Comparison of ENCODE assay signal across 9 mouse cellular contexts in the genomic region with DNA sequence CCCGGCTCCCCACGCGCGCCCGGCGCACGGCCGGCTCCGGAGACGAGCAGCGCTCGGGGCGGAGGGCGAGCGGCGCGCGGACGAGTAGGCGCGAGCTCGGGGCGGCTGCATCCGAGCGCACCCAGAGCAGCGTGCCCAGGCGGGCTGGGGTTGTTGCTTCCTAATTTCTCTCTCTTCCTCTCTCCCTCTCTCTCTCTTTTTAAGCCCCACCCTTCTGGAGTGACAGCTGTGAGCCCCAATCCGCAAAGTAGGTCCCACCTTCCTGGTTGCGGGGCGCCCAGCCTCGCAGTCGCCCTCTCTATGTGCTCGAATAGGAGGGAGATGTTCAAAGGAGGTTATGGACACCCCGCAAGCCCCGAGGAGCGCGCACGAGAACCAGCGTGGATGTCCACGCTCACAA. TPM values are rescaled to one million over a fixed set of nuclear protein-coding genes. Genes with fewer than 3 reads are reported as not detected.
A peak's percentile ranks its signal among the peaks of the same experiment; 100 is the strongest.
DNase-seq lines count a peak whose midpoint lies in the region; ATAC-seq and TF ChIP-seq lines count a peak whose summit lies in the region.
"Had no signal": no experiment of that assay in that cellular context is flagged by ENCODE, and none has a peak within 500 bp of the region (broad histone marks: within the 10 kb centered on the region; RNA-seq: fewer than 3 reads in every experiment).

Gene Tmem132d (minus strand): TSS at position 162 of the 400 bp plus-strand sequence.

- 1% methylated on average over 40 of the region's 40 CpGs for WGBS in hindbrain, embryonic 10.5 days
- 1% methylated on average over 39 of the region's 40 CpGs for WGBS in neural tube, embryonic 12.5 days
- WGBS in cerebellum, adult 2 months, result under 1% methylated on average over 40 of the region's 40 CpGs

- TF ChIP-seq CTCF in cerebellum, adult 2 months (IDR thresholded peaks at IDR 0.05; ENCODE audit: borderline replicate concordance, insufficient read depth, low read depth, low read length), result no peak

- peak within 1 kb of the TSS; percentile 59 for H3K4me3 ChIP-seq in hindbrain, embryonic 10.5 days
- peak within 1 kb of the TSS; percentile 49 for H3K4me3 ChIP-seq in neural tube, embryonic 12.5 days
- H3K4me3 ChIP-seq in cerebellum, adult 2 months (replicated peaks; ENCODE audit: insufficient read depth, low read depth, low read length), result no peak within 1 kb of the TSS
- H3K4me3 ChIP-seq: liver, embryonic 15.5 days had no signal

- TF ChIP-seq POLR2A in cerebellum, adult 2 months (IDR thresholded peaks at IDR 0.05; ENCODE audit: borderline replicate concordance, insufficient read depth, low read length), result no peak

- H3K9me3 ChIP-seq in hindbrain, embryonic 10.5 days, result no peaks in the 10 kb centered on the region
- no peaks in the 10 kb centered on the region for H3K9me3 ChIP-seq in neural tube, embryonic 12.5 days
- H3K9me3 ChIP-seq: liver, embryonic 15.5 days had no signal

- H3K9ac ChIP-seq in neural tube, embryonic 12.5 days, result peak within 1 kb of the TSS; percentile 56
- H3K9ac ChIP-seq: liver, embryonic 15.5 days had no signal

- no peak for ATAC-seq in neural tube, embryonic 12.5 days (ENCODE audit: low FRiP score, low read depth)

- H3K4me2 ChIP-seq in neural tube, embryonic 12.5 days (replicated peaks), result peak within 1 kb of the TSS; percentile 89
- H3K4me2 ChIP-seq: liver, embryonic 15.5 days had no signal

- no peaks in the 10 kb centered on the region for H3K36me3 ChIP-seq in hindbrain, embryonic 10.5 days
- no peaks in the 10 kb centered on the region for H3K36me3 ChIP-seq in neural tube, embryonic 12.5 days
- H3K36me3 ChIP-seq: liver, embryonic 15.5 days had no signal

- H3K27me3 ChIP-seq in hindbrain, embryonic 10.5 days (ENCODE audit: insufficient read depth, poor library complexity, severe bottlenecking), result peaks cover 86% of the 10 kb centered on the region
- peaks cover 54% of the 10 kb centered on the region for H3K27me3 ChIP-seq in neural tube, embryonic 12.5 days (replicated peaks)
- H3K27me3 ChIP-seq in cerebellum, adult 2 months (ENCODE audit: control insufficient read depth, insufficient read depth, low read length), result no peaks in the 10 kb centered on the region; the same call in 1 of the 2 replicates

- intact Hi-C loops in left cerebral cortex, postnatal 36 days (cut with DNase I), result loop anchor here (5.0 to 10.0 kb wide), 6 partner anchors 71 to 818 kb away; no protein-coding TSS in a partner anchor

- peak within 1 kb of the TSS; percentile 69 for H3K27ac ChIP-seq in hindbrain, embryonic 10.5 days
- H3K27ac ChIP-seq in neural tube, embryonic 12.5 days, result no peak within 1 kb of the TSS
- no peak within 1 kb of the TSS for H3K27ac ChIP-seq in cerebellum, adult 2 months (ENCODE audit: insufficient read depth, low read length)
- H3K27ac ChIP-seq: liver, embryonic 15.5 days had no signal

- H3K4me1 ChIP-seq in hindbrain, embryonic 10.5 days (replicated peaks), result peaks cover 28% of the 10 kb centered on the region
- peaks cover 5% of the 10 kb centered on the region; the same call in 1 of the 2 replicates for H3K4me1 ChIP-seq in neural tube, embryonic 12.5 days
- H3K4me1 ChIP-seq in cerebellum, adult 2 months (ENCODE audit: control insufficient read depth, insufficient read depth, low read length), result no peaks in the 10 kb centered on the region
- H3K4me1 ChIP-seq: liver, embryonic 15.5 days had no signal

- DNase-seq in lung, adult 18-20 months, result peak; percentile 14 to 21
- no peak for DNase-seq in lung, postnatal 10 days
- peak; percentile 29 for DNase-seq in hindbrain, embryonic 10.5 days (ENCODE audit: low spot score)
- DNase-seq in left cerebral cortex, postnatal 36 days (ENCODE audit: low spot score in 2 of 2), result peak; percentile 70 to 80
- DNase-seq in natural killer cell, adult 2 months (ENCODE audit: low spot score in 2 of 2), result no peak
- no peak for DNase-seq in spleen, postnatal 14 days (ENCODE audit: low spot score in 2 of 2)
- no peak for DNase-seq in cerebellum, adult 2 months

RNA-seq across cellular contexts. Expression of gene Tmem132d, which starts in this region (rescaled TPM):
- polyA plus RNA-seq in hindbrain, embryonic 10.5 days (2016; fragmentation: Nextera tagmentation; extraction: Ambion mirVana), result 0.36 and 0.54 TPM in 2 replicates
- total RNA-seq in left cerebral cortex, postnatal 36 days (2021), result 10 to 100 TPM; 62.8 to 63.5 TPM
- 2.0 and 2.1 TPM in 2 replicates for polyA plus RNA-seq in neural tube, embryonic 12.5 days (2016; fragmentation: Nextera tagmentation; extraction: Ambion mirVana)
- polyA plus RNA-seq in cerebellum, adult 2 months (2012; rRNA removed), result 2.0 and 2.4 TPM in 2 replicates
- polyA plus RNA-seq: liver, embryonic 15.5 days had no signal

Comparison
In these comparisons a context has a peak if more than half of its experiments do, and no peak if none do; other contexts are left out.
1. DNase-seq: peak in lung, adult 18-20 months (2 of 2) and left cerebral cortex, postnatal 36 days (2 of 2); none in lung, postnatal 10 days (single experiment), natural killer cell, adult 2 months (0 of 2), spleen, postnatal 14 days (0 of 2) and cerebellum, adult 2 months (0 of 2).
2. Peak in DNase-seq, H3K4me3 ChIP-seq and H3K27ac ChIP-seq in hindbrain, embryonic 10.5 days; RNA of the gene not detected or under 1 TPM.